Mouse (Mus musculus): ENCODE results near the gene Crygd.
"Not testable (repeated sequence)": the region's sequence is repeated elsewhere in the genome, so short reads cannot be mapped to it uniquely, and the experiment has no call there.

Gene Crygd

DNA sequence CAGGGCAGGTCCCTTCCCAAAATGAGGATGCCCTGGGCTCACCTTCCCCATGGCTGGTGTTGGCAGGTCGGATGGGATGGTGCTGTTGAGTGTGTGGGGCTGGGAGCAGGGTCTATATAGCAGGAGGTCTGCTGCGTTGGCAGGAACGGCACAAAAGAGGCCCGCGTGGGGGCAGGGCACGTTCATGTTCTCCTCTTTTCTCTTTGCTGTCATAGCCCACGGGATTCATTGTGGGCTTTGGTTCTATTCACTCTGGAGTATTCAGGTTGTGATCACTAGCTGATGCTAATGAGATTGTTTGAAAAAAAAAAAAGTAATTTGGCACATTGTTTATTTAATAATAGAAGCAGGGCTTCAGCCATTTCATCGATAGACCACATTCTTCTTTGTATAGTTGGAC, at the start of gene Crygd:
Gene Crygd, minus strand, starts transcription at position 101 of the 400 bp plus-strand sequence.
- no peak for DNase-seq (ENCODE audit: low spot score)

DNA sequence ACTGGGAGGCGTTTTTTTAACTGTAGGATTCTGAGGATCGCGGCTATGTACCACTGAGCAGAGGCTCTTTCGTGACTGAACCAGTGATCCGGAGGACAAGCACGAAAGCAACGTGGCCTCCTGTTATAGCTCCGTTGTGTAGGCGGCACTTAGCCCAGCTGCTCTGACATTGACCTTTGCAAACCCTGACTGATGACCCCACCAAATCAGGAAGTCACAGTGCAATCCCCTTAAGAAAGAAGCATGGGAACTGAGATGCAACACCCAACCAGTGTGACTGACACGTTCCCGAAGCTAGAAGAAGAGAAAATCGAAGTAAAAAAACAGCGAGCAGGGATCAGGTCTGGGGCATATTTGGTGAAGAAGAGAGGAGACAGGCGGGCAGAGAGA, 49.5 kb upstream of the Crygd start:
- DNase-seq (ENCODE audit: low spot score), result peak; percentile 13

DNA sequence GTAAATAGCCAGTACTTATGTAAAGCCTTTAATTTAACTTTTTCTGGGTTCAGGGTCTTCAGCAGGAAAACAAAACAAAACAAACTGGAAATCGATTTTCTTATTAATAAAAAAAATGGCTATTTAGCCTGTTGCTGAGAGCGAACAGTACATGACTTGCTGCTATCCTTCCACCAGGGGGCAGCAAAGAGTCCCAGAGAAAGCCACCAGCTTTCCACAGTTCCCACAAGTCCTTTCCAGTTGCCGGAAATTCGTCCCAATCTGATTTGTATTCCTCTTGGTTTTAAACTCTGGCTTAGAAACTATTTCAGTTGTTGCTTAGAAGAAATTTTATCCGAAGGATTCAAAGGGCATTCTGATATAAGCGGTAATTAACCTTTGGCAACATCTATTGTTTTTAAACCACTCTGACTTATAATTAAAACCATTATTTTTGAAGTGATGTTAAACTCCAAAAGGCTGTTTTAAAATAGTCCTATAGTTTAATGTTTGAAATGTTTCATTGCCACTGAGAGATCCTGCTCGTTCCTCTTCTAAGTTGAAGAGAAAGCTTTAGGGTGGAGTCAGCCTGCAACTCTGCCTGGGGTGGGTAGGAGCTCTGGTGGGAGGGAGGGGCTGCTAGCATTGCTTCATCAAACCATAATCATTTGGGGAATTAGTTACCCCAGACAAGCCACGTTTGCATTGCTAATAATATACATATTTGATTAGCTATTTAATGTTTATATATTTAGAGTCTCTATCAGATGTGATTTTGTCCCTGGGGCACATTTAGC, 49.0 kb upstream of the Crygd start:
- DNase-seq (ENCODE audit: low spot score), result peak; percentile 96

DNA sequence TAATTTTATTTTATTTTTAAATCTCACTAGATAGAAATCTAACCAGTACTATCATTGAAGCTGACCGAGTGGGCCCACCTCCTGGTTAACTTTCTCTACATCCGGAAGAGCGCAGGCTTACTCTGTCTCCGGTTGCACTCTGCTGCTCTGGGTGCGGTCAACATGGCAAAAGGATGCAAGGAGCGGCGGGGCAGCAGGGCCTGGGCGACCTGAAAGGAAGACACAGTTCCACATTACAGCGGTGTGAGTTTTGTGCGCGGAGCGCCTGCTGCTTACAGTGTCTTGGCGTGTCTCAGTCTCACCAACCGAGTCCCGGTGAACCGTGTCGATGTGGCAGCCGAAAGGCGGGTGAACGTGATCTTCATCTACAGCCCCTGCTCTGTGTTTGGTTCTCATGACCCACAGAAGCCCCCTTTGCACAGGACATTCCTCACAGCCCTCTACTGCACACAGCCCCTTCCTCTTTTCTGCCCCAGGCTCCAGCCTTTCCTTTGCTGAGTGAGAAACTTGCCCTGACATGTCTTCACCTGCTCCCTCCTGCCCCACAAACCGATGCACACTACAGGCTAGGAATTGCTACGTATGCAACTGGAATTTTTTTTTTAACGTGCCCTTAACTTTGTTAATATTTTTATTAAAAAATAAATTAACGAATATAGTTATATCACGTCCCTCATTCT, 46.6 kb upstream of the Crygd start:
- no peak for DNase-seq (ENCODE audit: low spot score)

DNA sequence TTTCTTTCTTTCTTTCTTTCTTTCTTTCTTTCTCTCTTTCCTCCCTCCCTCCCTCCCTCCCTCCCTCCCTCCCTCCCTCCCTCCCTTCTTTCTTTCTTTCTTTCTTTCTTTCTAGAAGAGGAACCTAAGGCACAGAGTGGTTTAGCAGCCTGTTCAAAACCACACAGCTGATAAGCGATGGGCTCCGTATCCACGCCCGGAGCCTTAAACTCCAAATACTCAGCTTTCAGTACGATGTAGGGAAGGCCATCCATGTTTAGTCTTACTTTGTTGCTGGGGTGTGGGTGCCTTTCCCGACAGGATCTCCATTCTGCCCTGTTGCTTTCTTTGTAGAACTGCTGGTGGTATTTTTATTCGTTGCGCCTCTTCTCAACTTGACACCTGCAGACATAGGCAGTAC, 45.9 kb upstream of the Crygd start:
- DNase-seq (ENCODE audit: low spot score), result no peak

DNA sequence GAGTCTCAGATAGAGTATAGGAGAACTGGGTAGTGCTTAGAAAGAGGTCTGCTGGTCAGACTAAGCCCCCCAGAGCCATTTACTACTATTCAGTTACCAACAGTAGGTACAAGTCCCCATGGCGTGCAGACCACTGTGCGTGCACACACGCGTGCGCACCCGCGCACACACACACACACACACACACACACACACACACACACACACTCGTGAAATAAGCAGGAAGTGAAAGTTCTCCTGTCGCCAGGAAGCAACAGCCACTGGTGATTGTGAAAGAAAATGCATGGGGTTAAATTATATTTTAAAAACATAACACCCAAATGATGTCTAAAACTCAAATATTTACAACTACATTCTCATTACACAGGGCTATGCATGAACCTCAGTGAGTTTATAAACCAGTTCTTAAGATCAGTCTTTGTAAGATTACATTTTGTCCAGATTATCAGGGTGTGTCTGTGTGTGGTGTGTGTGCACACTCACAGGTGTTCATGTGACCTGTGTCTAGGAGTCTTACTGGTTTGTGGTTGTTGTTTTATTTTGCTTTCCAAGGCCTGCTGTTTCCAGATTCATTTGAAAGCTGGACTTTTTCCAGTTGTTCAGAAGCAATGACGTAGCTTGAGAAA, 44.5 kb upstream of the Crygd start:
- DNase-seq (ENCODE audit: low spot score), result no peak

DNA sequence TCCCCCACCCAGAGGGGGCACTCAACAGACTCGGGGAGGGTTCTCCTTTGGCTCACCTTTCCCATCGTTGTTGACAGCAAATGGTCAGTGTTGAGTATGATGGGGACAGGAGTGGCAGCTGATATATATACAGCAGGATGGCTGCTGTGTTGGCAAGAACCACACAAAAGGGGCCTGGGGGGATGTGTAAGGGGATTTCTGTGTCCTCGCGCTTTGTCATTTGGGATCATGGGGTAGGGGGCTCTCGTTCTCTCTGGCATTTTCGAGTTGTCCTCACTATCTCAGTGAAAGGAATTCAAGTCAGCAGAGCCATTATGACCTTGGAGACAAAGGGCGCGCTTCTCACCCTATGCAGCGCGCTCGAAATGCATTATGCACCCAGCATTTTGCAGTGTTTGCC, 40.0 kb upstream of the Crygd start, which contains the start of gene Cryga:
Gene Cryga, minus strand, starts transcription at position 101 of the 400 bp plus-strand sequence.
- no peak for DNase-seq (ENCODE audit: low spot score)

DNA sequence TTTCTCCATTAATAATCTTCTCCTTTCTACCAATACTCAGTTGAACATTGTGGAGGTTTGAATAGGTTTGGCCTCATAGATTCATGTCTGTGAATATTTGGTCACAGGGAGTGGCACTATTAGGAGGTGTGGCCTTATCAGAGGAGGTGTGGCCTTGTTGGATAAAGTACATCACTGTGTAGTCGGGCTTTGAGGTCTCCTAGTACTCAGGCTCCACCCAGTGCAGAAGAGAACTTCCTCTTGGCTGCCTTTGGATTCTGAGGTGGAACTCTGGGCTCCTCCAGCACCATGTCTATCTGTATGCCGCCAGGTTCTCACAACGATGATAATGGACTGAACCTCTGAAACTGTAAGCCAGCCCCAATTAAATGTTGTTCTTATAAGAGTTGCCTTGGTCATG, 33.7 kb upstream of the Crygd start:
- DNase-seq (ENCODE audit: low spot score), result no peak

DNA sequence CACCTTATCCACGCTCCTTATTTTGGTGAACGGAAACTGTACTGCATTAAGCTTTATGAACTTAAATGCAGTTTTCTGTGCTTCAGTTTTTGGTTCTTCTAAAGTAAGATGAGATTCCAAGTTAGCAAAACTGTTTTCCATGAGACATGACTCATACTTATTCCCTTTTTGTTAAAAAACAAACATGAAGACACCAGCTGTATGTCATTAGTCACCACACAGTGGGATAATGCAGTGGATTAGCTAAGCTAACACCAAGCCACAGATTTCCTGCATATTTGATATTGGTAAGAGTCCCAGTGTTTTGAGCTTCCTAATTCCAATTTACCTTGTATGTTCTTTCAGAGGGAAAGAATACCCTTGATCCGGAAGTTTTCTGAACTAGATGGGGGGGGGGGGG, 28.3 kb upstream of the Crygd start:
- DNase-seq (ENCODE audit: low spot score), result no peak

DNA sequence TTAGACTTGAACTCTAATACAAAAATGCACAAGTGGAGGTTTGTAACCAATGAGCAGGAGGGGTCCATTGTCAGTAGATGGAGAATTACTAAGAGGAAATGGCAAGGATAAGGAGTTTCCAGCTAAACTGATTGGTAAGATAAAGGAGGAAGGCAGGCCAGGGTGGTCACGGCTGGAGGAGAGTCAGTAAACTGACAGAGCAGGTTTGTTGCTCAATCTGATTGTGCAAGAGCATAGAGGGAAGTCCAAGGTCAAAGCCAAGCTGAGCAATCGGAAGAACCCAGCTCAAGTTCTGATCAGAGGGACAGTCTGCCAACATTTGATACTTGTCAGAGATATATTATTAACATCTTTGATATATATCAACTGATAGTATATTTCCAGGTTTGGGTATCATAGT, 27.1 kb upstream of the Crygd start:
- DNase-seq (ENCODE audit: low spot score), result no peak

DNA sequence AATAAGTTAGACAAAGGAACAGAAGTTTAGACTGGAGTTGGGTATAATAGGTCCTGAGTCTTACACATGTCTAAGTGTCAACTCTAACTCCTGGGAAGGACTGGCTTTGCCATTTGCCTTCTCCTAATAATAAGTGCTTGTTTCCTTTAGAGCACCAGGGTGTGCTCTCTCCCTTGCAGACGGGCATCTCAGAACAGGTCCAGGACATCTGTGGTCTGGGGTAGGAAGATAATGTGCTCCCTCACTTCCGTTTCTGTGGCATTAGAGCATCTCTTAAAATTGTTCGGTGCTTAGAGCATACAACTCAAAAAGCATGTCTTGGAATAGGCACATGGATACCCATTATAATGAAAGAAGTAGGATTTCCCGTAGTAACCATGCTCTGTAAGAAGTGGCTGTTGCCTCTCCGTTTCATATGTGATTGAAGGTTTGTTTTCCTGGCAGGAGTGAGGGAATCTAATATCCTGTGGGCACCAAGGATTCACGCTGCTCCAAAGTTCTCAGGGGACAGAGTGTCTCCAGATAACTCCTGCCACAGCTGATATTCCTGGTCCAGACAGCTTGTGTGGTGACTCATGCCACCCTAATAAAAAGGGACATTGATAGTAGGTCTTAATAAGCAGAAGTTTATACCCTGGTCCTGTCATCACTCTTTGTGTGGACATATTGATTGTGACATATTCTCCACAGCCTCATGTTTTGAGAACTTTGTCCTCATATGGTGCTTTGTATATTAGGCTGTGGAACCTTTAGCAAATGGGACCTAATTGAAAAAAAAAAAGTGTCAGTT, 25.5 kb upstream of the Crygd start:
- DNase-seq (ENCODE audit: low spot score), result no peak

DNA sequence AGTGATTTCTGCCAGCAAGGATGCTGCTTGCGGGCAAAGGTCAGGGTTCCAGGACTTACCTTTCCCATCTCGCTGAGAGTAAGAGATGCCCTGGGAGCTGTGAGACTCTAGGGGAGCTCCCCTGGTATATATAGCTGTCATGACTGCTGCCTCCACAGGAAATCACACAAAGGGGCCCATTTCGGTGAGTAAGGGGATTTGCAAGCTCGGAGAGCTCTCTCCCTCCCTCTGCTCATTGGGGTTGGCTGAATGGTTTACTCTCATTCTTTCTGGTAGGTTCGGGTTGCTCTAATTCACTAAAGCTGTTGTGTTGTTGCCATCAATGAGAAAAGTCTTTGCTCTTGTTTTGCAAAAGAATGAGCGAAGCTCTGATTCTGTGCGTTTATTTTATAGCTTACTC, 18.9 kb upstream of the Crygd start, which contains the start of gene Crygb:
Gene Crygb, minus strand, starts transcription at position 101 of the 400 bp plus-strand sequence.
- DNase-seq (ENCODE audit: low spot score), result no peak

DNA sequence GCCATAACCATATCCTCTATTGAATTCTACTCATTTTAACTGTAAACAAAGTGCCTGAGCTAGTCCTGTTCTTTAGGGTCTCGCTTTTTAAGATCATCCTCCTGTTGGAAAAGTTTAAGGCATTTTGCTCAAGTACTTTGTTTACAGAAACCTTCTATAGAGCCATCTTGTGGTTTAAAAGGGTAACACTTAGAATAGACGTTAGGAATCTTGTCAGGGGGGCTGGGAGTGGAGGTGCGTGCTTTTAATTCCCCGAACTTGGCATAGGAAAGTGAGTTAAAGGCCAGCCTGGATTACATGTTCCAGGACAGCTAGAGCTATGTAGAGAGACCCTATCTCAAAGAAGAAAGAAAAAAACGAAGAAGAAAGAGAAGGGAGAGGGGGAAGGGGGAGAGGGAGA, 12.4 kb upstream of the Crygd start:
- peak; percentile 43 for DNase-seq (ENCODE audit: low spot score)

DNA sequence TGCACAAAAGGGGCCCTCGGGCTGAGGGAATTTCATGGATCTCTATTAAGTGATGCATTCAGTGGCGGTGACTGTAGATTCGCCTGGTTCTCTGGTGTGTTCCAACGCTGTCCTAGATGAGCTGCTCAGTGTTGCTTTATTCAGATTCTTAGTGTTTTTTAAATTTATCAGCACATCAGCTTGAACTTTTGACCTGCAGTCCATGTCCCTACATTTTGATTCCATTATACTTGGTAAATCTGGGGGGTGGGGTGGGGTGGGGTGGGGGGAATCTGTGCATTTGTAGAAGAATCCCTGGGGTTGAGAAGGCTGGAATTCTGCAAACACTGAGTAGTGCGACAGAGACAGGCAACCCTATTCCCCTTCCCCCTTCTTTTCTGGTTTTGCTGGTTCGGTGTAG, 10.3 kb upstream of the Crygd start, which contains the start of gene Crygc:
Gene Crygc, minus strand, starts transcription at position 101 of the 400 bp plus-strand sequence.
- no peak for DNase-seq (ENCODE audit: low spot score)

DNA sequence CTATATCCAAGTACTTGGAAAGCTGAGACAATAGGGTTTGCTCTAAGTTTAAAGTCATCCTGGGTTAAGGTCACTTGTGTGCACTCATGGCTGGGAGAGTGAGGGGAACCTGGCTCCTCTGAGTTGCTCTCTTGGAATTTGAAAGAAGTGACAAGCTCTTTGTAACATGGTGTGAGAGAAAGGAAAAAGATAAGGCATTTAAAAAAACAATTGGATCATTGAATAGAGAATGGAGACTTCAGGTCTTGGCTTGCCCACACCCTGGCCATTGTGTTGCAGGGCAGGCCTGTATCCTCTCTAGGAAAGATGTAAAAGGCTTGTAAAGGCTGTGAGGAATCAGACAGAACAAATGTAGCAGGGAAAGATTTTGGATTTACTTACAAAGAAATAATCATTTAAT, 4.6 kb upstream of the Crygd start:
- DNase-seq (ENCODE audit: low spot score), result no peak

DNA sequence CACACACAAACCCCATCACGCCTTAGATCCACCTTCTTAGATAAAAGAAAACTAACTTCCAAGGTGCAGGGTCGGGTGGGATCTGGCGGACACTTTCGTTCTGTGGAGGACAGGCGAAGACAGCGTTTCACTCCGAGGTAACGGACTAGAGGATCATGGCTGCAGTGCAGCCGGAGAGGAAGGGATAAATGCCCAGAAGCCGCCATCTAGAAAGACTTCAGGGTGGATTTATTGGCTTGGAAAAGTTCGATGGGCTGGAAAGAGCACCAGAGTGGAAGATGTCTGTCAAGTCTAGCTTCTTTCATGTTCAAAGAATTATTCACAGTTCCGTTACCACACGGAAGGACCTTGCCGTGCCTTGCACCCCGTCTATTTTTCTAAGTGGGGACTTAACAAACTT, 949 bp upstream of the Crygd start:
- peak; percentile 61 for DNase-seq (ENCODE audit: low spot score)

DNA sequence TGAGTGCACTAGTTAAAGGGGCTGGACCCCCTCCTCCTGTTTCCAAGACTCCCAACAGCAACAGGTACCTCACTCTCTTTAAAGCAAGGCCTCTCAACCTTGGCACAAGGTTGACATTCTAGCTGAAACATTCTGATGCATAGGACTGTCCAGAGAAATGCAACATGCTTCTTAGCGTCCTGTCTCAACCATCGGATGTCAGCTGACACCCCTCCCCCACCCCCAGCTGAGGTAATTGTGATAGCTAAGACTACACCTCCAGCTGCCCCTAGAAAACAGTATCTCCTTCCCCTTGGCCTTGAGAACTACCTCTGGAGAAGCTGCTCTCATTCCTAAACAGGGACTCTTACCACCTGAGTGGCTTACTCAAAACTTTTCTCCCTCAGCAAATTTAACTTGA, 11.1 kb downstream of the Crygd start:
- no peak for DNase-seq (ENCODE audit: low spot score)

DNA sequence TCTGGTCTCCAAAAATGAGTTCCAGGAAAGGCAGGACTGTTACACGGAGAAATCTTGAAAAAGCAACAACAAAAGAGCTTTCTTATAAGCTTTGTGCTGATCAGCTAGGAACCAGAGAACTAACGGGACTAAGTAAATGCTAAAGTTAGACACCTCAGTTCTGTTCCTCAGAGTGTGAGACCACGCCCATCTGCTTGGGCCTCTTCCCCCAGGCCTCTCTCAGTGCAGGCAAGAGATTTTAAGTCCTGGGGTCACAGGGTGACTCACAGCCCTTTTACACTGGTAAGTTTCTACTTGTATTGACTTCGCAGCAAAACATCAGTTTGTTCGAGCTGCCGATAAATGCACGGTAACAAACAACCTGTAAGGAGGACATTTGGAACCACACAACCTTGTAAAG, 11.6 kb downstream of the Crygd start:
- no peak for DNase-seq (ENCODE audit: low spot score)

DNA sequence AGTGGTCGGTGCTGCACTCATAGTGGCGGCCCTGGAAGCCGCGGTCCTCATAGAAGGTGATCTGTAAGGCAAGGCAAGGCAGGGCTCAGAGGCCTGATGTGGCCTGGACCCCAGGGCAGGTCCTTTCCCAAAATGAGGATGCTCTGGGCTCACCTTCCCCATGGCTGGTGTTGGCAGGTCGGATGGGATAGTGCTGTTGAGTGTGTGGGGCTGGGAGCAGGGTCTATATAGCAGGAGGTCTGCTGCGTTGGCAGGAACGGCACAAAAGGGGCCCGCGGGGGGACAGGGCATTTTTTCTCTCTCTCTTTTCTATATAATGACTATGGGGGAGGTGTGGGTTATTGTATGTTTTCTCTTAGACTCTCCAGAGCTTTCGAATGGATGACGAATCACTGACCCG, 12.3 kb downstream of the Crygd start, which contains the start of gene Cryge:
Gene Cryge, minus strand, starts transcription at position 198 of the 400 bp plus-strand sequence.
- DNase-seq (ENCODE audit: low spot score), result not testable (repeated sequence)

DNA sequence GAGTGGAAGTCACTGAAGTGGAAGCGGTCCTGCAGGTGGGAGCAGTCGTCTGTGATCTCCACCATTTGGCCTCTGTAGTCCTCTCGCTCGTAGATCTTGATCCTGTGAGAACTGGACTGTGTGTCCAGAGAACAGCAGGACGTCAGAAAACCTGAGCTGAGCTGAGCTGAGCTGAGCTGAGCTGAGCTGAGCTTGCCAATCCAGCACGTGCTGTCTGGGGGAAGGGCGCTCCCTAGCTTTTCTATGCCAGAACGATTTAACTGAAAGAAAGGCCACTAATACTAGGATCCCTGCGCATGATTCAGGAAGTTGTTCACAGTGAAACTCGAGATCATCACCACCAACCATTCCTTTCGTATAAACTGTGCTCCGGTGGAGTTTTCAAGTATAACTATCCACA, 14.5 kb downstream of the Crygd start:
- DNase-seq (ENCODE audit: low spot score), result no peak

DNA sequence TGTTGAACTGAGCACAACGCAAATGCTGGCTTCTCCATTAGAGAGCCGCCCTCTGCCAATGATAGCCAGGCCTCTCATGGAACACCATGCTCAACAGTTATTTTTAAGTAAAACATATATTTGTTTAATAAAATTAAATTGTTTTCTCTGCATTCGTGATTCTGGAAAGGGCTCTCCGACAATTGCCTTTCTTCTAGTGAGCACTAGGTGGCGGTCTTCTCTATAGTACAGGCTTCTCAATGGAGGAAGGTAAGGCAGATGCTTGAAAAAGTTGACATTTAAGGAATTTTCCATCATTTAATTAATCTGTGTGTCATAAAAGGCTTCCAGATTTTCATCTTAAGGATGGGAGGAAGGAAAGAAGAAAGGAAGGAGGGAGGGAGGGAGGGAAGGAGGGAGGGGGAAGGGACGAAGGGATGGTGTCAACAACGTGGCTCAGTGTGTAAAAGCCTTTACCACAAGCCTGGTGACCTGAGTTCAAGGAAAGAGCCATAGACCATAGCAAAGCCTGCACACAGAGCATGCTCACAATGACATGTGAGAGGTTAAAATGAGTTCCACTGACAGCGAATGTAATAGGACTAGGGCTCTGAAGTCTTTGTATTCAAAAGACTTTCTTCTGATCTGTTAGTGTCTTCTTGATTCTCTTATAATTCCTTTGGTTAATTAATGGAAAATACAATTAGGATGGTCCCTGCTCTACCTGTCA, 16.7 kb downstream of the Crygd start:
- peak; percentile 74 for DNase-seq (ENCODE audit: low spot score)
